Mouse (Mus musculus) layer of hippocampus, adult 9-10 months (tissue): ENCODE results near the gene Tlr2.

Source experiments
- DNase-seq: peaks from one replicate; pipeline ENCODE4 v3.0.0; 2022; ENCODE audit warnings: low spot score

Tlr2 gene

GRCm38 (mm10) chr3:83827684-83828083 is 13.9 kb downstream of the Tlr2 start:
- DNase-seq, result no peak

- no peak for DNase-seq
These were observed 17.8 kb downstream of the Tlr2 start for GRCm38 (mm10) chr3:83823774-83824173.

GRCm38 (mm10) chr3:83816372-83816925 is 25.1 kb downstream of the Tlr2 start:
- DNase-seq, result no peak

- DNase-seq, result no peak
These were observed 28.7 kb downstream of the Tlr2 start for GRCm38 (mm10) chr3:83812863-83813262.

- no peak for DNase-seq
These were observed 29.6 kb downstream of the Tlr2 start for GRCm38 (mm10) chr3:83811987-83812386.

GRCm38 (mm10) chr3:83808483-83808882 is 33.1 kb downstream of the Tlr2 start:
- DNase-seq, result no peak

- no peak for DNase-seq
These were observed 39.9 kb downstream of the Tlr2 start for GRCm38 (mm10) chr3:83801649-83802155.

- DNase-seq, result no peak
These were observed 42.1 kb downstream of the Tlr2 start for GRCm38 (mm10) chr3:83799486-83799885.

GRCm38 (mm10) chr3:83797828-83798227 is 43.7 kb downstream of the Tlr2 start:
- DNase-seq, result no peak

- no peak for DNase-seq
These were observed 44.5 kb downstream of the Tlr2 start for GRCm38 (mm10) chr3:83797098-83797497.

- DNase-seq, result no peak
These were observed 50.1 kb downstream of the Tlr2 start for GRCm38 (mm10) chr3:83791444-83791843.

GRCm38 (mm10) chr3:83789651-83790451 is 51.7 kb downstream of the Tlr2 start:
- no peak for DNase-seq

GRCm38 (mm10) chr3:83787776-83788305 is 53.7 kb downstream of the Tlr2 start:
- no peak for DNase-seq

GRCm38 (mm10) chr3:83787086-83787485 is 54.5 kb downstream of the Tlr2 start:
- no peak for DNase-seq
